Mouse (Mus musculus) neural tube, embryonic 11.5 days (tissue): ENCODE measurements around the gene Tacc2. TPM values are rescaled to one million over a fixed set of nuclear protein-coding genes. Genes with fewer than 3 reads are reported as not detected.

Experiments used
- ATAC-seq: fragments of 200-750 bp; cut with Nextera tagmentation; 2 replicates; pipeline ENCODE4 v1.8.0; 2017; ENCODE audit warnings: moderate number of reproducible peaks, mild to moderate bottlenecking, moderate TSS enrichment, moderate library complexity; ENCODE audit not compliant: insufficient read depth, low FRiP score, low TSS enrichment
- DNase-seq: peaks from one replicate; pipeline ENCODE4 v3.0.0-alpha.2; 2015; ENCODE audit warnings: low spot score
- H3K27ac ChIP-seq: fragments of 300-500 bp; sonication (generic); 2 replicates; pipeline ENCODE4 v1.5.1; 2014; ENCODE audit warnings: low read depth, mild to moderate bottlenecking, low read length
- H3K27me3 ChIP-seq: fragments of 300-500 bp; sonication (generic); 2 replicates; pipeline ENCODE4 v1.6.1; 2014; ENCODE audit warnings: mild to moderate bottlenecking, low read length, mixed read lengths; ENCODE audit not compliant: control insufficient read depth, insufficient read depth
- H3K36me3 ChIP-seq: fragments of 300-500 bp; sonication (generic); 2 replicates; pipeline ENCODE4 v1.6.1; 2014; ENCODE audit warnings: mild to moderate bottlenecking, low read length, moderate library complexity, mixed read lengths; ENCODE audit not compliant: control insufficient read depth, insufficient read depth
- H3K4me1 ChIP-seq: fragments of 300-500 bp; sonication (generic); 2 replicates; pipeline ENCODE4 v1.6.1; 2014; ENCODE audit warnings: low read length, mixed read lengths; ENCODE audit not compliant: control insufficient read depth, insufficient read depth
- H3K4me2 ChIP-seq: fragments of 300-500 bp; sonication (generic); 2 replicates; pipeline ENCODE4 v1.6.1; 2014; ENCODE audit warnings: low read depth, mild to moderate bottlenecking, moderate library complexity
- H3K4me3 ChIP-seq: fragments of 300-500 bp; sonication (generic); 2 replicates; pipeline ENCODE4 v1.5.1; 2014; ENCODE audit warnings: low read depth, low read length
- H3K9ac ChIP-seq: fragments of 300-500 bp; sonication (generic); 2 replicates; pipeline ENCODE4 v1.6.1; 2014; ENCODE audit warnings: mild to moderate bottlenecking, low read length
- H3K9me3 ChIP-seq: fragments of 300-500 bp; sonication (generic); 2 replicates; pipeline ENCODE4 v1.6.1; 2016; ENCODE audit warnings: low read length; ENCODE audit not compliant: control insufficient read depth
- whole genome bisulfite sequencing: fragments of 180-500 bp; shearing (Covaris S2); extraction: QIAGEN DNeasy Blood & Tissue Kit; methylation state at CpG from one replicate; pipeline ENCODE4 v1.1.7; 2014; 5-methylcytosine and 5-hydroxymethylcytosine counted together
- polyA plus RNA-seq: library from polyadenylated mRNA; unstranded; fragments of >200 nt; fragmentation: Nextera tagmentation; extraction: Ambion mirVana; gene quantifications from 2 replicates; pipeline ENCODE4 v1.2.1, GENCODE M21; 2014

Tacc2 gene
- polyA plus RNA-seq, 1 experiment from 2014 or later: 62.6 TPM

GRCm38 (mm10) chr7:130563276-130563675, 14.0 kb upstream of the Tacc2 start:
- H3K4me2 ChIP-seq: no peak overlapping the region
- no peaks in the 10 kb centered on the region for H3K4me1 ChIP-seq
- H3K4me3 ChIP-seq: no peak overlapping the region
- WGBS: 96% methylated on average over 4 of the region's 4 CpGs
- DNase-seq: no peak
- H3K27ac ChIP-seq: no peak overlapping the region
- ATAC-seq: no peak
- no peak overlapping the region for H3K9ac ChIP-seq
- H3K9me3 ChIP-seq: no peaks in the 10 kb centered on the region
- H3K36me3 ChIP-seq: no peaks in the 10 kb centered on the region
- H3K27me3 ChIP-seq: no peaks in the 10 kb centered on the region

GRCm38 (mm10) chr7:130563880-130564279, 13.4 kb upstream of the Tacc2 start:
- DNase-seq (no peak), ATAC-seq (no peak)
- H3K36me3 ChIP-seq: no peaks in the 10 kb centered on the region
- no peak overlapping the region for H3K27ac ChIP-seq
- no peak overlapping the region for H3K9ac ChIP-seq
- no peaks in the 10 kb centered on the region for H3K4me1 ChIP-seq
- WGBS: 67% methylated on average over 4 of the region's 4 CpGs
- H3K4me2 ChIP-seq: no peak overlapping the region
- H3K4me3 ChIP-seq: no peak overlapping the region
- no peaks in the 10 kb centered on the region for H3K27me3 ChIP-seq
- H3K9me3 ChIP-seq: no peaks in the 10 kb centered on the region

GRCm38 (mm10) chr7:130564596-130564995, 12.6 kb upstream of the Tacc2 start:
- no peaks in the 10 kb centered on the region for H3K27me3 ChIP-seq
- no peaks in the 10 kb centered on the region for H3K9me3 ChIP-seq
- H3K4me2 ChIP-seq: no peak overlapping the region
- H3K4me1 ChIP-seq: no peaks in the 10 kb centered on the region
- 71% methylated on average over 3 of the region's 3 CpGs for WGBS
- no peak overlapping the region for H3K27ac ChIP-seq
- H3K9ac ChIP-seq: no peak overlapping the region
- ATAC-seq (no peak), DNase-seq (no peak)
- H3K36me3 ChIP-seq: no peaks in the 10 kb centered on the region
- H3K4me3 ChIP-seq: no peak overlapping the region

GRCm38 (mm10) chr7:130568783-130569436, 8.3 kb upstream of the Tacc2 start:
- Histone ChIP-seq H3K27me3 (no peaks in the 10 kb centered on the region), H3K9ac (no peak overlapping the region), H3K36me3 (no peaks in the 10 kb centered on the region), H3K27ac (no peak overlapping the region), H3K4me1 (no peaks in the 10 kb centered on the region), H3K4me3 (no peak overlapping the region), H3K4me2 (no peak overlapping the region), H3K9me3 (no peaks in the 10 kb centered on the region)
- DNase-seq: no peak
- no peak for ATAC-seq
- WGBS: 79% methylated on average over 9 of the region's 9 CpGs

- no peak overlapping the region for H3K27ac ChIP-seq
- no peak overlapping the region for H3K9ac ChIP-seq
- H3K27me3 ChIP-seq: no peaks in the 10 kb centered on the region
- H3K9me3 ChIP-seq: no peaks in the 10 kb centered on the region
- DNase-seq: no peak
- WGBS: 53% methylated on average over 7 of the region's 7 CpGs
- no peak; the same call in 1 of the 2 replicates for ATAC-seq
- H3K4me3 ChIP-seq: no peak overlapping the region
- no peaks in the 10 kb centered on the region for H3K4me1 ChIP-seq
- H3K36me3 ChIP-seq: no peaks in the 10 kb centered on the region
- no peak overlapping the region for H3K4me2 ChIP-seq
Measured at GRCm38 (mm10) chr7:130570472-130570871, 6.8 kb upstream of the Tacc2 start.

GRCm38 (mm10) chr7:130572821-130573220, 4.4 kb upstream of the Tacc2 start, which contains the start of gene Nsmce4a:
Nsmce4a (minus strand) TSS chr7:130573118.
- Histone ChIP-seq H3K27ac (no peak within 1 kb of the TSS), H3K9ac (no peak within 1 kb of the TSS), H3K36me3 (no peaks in the 10 kb centered on the region), H3K4me1 (no peaks in the 10 kb centered on the region), H3K9me3 (no peaks in the 10 kb centered on the region), H3K27me3 (no peaks in the 10 kb centered on the region), H3K4me2 (no peak within 1 kb of the TSS), H3K4me3 (no peak within 1 kb of the TSS)
- ATAC-seq: no peak
- 70% methylated on average over 11 of the region's 11 CpGs for WGBS
- no peak for DNase-seq

- ATAC-seq (no peak), DNase-seq (no peak)
- H3K4me2 ChIP-seq: no peak overlapping the region
- WGBS: 94% methylated on average over 10 of the region's 10 CpGs
- no peak overlapping the region for H3K4me3 ChIP-seq
- no peaks in the 10 kb centered on the region for H3K36me3 ChIP-seq
- H3K9ac ChIP-seq: no peak overlapping the region
- no peak overlapping the region for H3K27ac ChIP-seq
- no peaks in the 10 kb centered on the region for H3K27me3 ChIP-seq
- H3K9me3 ChIP-seq: no peaks in the 10 kb centered on the region
- H3K4me1 ChIP-seq: no peaks in the 10 kb centered on the region
Measured at GRCm38 (mm10) chr7:130573746-130574145, 3.5 kb upstream of the Tacc2 start.

GRCm38 (mm10) chr7:130574211-130574991, 2.8 kb upstream of the Tacc2 start:
- Histone ChIP-seq H3K4me1 (no peaks in the 10 kb centered on the region), H3K27me3 (no peaks in the 10 kb centered on the region), H3K27ac (no peak overlapping the region), H3K9me3 (no peaks in the 10 kb centered on the region), H3K36me3 (no peaks in the 10 kb centered on the region), H3K9ac (no peak overlapping the region), H3K4me2 (no peak overlapping the region), H3K4me3 (no peak overlapping the region)
- DNase-seq (no peak), ATAC-seq (no peak)
- 68% methylated on average over 13 of the region's 13 CpGs for WGBS

GRCm38 (mm10) chr7:130576981-130577380, 257 bp upstream of the Tacc2 start:
- Histone ChIP-seq H3K4me3 (no peak overlapping the region), H3K9ac (no peak overlapping the region), H3K27me3 (no peaks in the 10 kb centered on the region), H3K9me3 (no peaks in the 10 kb centered on the region), H3K36me3 (no peaks in the 10 kb centered on the region), H3K4me2 (peak overlapping the region; percentile 6; the same call in 1 of the 2 replicates), H3K4me1 (no peaks in the 10 kb centered on the region), H3K27ac (no peak overlapping the region)
- DNase-seq (no peak), ATAC-seq (no peak)
- 38% methylated on average over 10 of the region's 10 CpGs for WGBS
